Mouse (Mus musculus): ENCODE data around the gene 1190007I07Rik. TPM values are rescaled to one million over a fixed set of nuclear protein-coding genes. Genes with fewer than 3 reads are reported as not detected.
"Not testable (repeated sequence)": the region's sequence is repeated elsewhere in the genome, so short reads cannot be mapped to it uniquely, and the experiment has no call there.

Gene 1190007I07Rik
- total RNA-seq, 2 experiments from 2014 or later, result 21.1 to 21.9 TPM

GRCm38 (mm10) chr10:82629586-82630255, 6.7 kb upstream of the 1190007I07Rik start, which contains the start of gene Tdg:
Gene Tdg (plus strand): TSS chr10:82629828.
- DNase-seq (ENCODE audit: low spot score in 2 of 2), result peak; percentile 80 to 84

DNA sequence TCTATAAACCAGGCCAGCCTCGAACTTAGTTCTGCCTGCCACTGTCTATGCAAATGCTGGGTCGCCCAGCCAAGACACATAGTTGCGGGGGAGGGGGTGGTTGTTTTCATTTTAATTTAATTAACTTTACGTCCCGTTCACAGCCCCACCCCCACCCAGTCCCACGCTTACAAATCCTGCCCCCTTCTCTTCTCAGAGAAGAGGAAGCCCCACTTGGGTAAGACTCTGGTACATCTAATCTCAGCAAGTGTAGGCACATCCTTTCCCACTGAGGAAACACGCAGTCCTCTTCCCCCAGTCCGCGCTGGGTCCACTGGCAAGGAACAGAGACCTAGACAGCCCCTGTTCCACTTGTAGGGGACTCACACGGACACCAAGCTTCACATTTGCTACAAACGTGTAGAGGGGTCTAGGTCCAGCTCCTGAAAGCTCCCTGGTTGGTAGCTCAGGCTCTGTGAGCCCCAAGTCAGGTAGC, 6.1 kb upstream of the 1190007I07Rik start:
- no peak for DNase-seq (ENCODE audit: low spot score in 2 of 2)

GRCm38 (mm10) chr10:82623553-82623932, 515 bp upstream of the 1190007I07Rik start:
- not testable (repeated sequence) for DNase-seq (ENCODE audit: low spot score in 2 of 2)

DNA sequence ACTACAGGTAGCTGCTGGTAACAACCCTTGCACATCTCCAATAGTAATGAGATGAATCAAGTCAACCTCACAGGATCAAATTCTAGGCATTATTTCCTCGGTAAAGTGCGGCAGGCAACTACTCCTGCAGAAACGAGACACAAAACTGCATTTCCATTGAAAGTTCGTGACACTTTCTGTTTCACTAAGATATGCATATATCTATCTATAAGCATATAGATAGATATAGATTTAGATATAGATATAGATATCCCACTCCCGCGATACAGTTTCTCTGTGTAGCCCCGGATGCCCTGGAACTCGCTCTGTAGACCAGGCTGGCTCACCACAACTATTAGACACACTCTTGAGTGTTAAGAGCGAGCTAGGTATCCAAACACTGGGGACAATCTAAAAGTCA, 793 bp downstream of the 1190007I07Rik start:
- no peak for DNase-seq (ENCODE audit: low spot score in 2 of 2)

DNA sequence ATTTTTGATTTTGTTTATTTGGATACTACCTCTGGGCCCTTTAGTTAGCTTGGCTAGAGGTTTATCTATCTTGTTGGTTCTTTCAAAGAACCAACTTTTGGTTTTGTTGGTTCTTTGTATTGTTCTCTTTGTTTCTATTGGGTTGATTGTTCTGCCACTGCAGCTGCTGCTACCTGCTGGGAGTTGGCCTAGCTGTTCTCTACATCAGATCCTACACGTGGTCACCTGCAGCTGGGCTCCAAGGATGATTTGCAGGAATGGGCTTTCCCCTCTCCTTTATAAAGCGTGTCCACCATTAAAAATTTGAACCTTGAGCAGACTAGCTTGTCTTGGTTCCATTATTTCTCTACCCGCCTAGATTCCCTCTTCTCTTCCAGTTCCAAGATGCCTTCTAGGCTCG, 28.6 kb downstream of the 1190007I07Rik start:
- DNase-seq (ENCODE audit: low spot score in 2 of 2), result not testable (repeated sequence)

- DNase-seq (ENCODE audit: low spot score in 2 of 2), result not testable (repeated sequence)
Measured at GRCm38 (mm10) chr10:82589673-82590072, 33.4 kb downstream of the 1190007I07Rik start.

- DNase-seq (ENCODE audit: low spot score in 2 of 2), result not testable (repeated sequence)
Measured at GRCm38 (mm10) chr10:82571091-82571490, 51.9 kb downstream of the 1190007I07Rik start.

Other genes with a start within 250 kb of the 1190007I07Rik start
- gene Gm1553, start 130.6 kb downstream of the 1190007I07Rik start, total RNA-seq (2021), result not detected
- gene Tdg, start 6.6 kb upstream of the 1190007I07Rik start, total RNA-seq (2021), result 10 to 100 TPM; 19.8 to 25.3 TPM
- 1 to 10 TPM; 2.0 to 2.6 TPM for gene Glt8d2, start 67.4 kb upstream of the 1190007I07Rik start, total RNA-seq (2021)
- 10 to 100 TPM; 29.6 to 32.1 TPM for gene Hcfc2, start 72.9 kb upstream of the 1190007I07Rik start, total RNA-seq (2021)
- gene Nfyb, start 140.9 kb upstream of the 1190007I07Rik start, total RNA-seq (2021), result 10 to 100 TPM; 15.7 to 17.5 TPM
- gene Txnrd1, start 210.7 kb upstream of the 1190007I07Rik start, total RNA-seq (2021), result 100 to 1,000 TPM in 1 of 2 experiments, 10 to 100 TPM in 1; 86.4 to 142 TPM
- 1 to 10 TPM; 1.4 to 2.0 TPM for gene Eid3, start 243.4 kb upstream of the 1190007I07Rik start, total RNA-seq (2021)